Mouse (Mus musculus) hindbrain, embryonic 12.5 days (tissue): ENCODE data around the gene Mrm1. TPM values are rescaled to one million over a fixed set of nuclear protein-coding genes. Genes with fewer than 3 reads are reported as not detected.

Experiments
- ATAC-seq: fragments of 200-750 bp; cut with Nextera tagmentation; 2 replicates; pipeline ENCODE4 v1.8.0; 2017; ENCODE audit warnings: moderate TSS enrichment; ENCODE audit not compliant: low FRiP score
- H3K27ac ChIP-seq: fragments of 300-500 bp; sonication (generic); 2 replicates; pipeline ENCODE4 v1.5.1; 2016; ENCODE audit warnings: mild to moderate bottlenecking
- H3K27me3 ChIP-seq: fragments of 300-500 bp; sonication (generic); 2 replicates; pipeline ENCODE4 v1.6.1; 2016; ENCODE audit warnings: mild to moderate bottlenecking
- H3K36me3 ChIP-seq: fragments of 300-500 bp; sonication (generic); 2 replicates; pipeline ENCODE4 v1.6.1; 2016; ENCODE audit warnings: mild to moderate bottlenecking
- H3K4me1 ChIP-seq: fragments of 300-500 bp; sonication (generic); 2 replicates; pipeline ENCODE4 v1.6.1; 2016
- H3K4me2 ChIP-seq: fragments of 300-500 bp; sonication (generic); replicated peaks from 2 replicates; pipeline ENCODE4 v1.6.1; 2016; ENCODE audit warnings: mild to moderate bottlenecking
- H3K4me3 ChIP-seq: fragments of 300-500 bp; sonication (generic); 2 replicates; pipeline ENCODE4 v1.5.1; 2016; ENCODE audit warnings: mild to moderate bottlenecking
- H3K9ac ChIP-seq: fragments of 300-500 bp; sonication (generic); 2 replicates; pipeline ENCODE4 v1.6.1; 2016; ENCODE audit warnings: mild to moderate bottlenecking, moderate library complexity
- H3K9me3 ChIP-seq: fragments of 300-500 bp; sonication (generic); replicated peaks from 2 replicates; pipeline ENCODE4 v1.6.1; 2016; ENCODE audit warnings: mild to moderate bottlenecking
- WGBS: fragments of 180-500 bp; shearing (Covaris S2); methylation state at CpG from one replicate; pipeline ENCODE4 v1.1.7; 2016; 5-methylcytosine and 5-hydroxymethylcytosine counted together
- polyA plus RNA-seq: library from polyadenylated mRNA; unstranded; fragments of >200 nt; fragmentation: Nextera tagmentation; extraction: Ambion mirVana; gene quantifications from 2 replicates; pipeline ENCODE4 v1.2.1, GENCODE M21; 2016

The Mrm1 gene
- polyA plus RNA-seq, 1 experiment from 2014 or later = 7.9 TPM

GRCm38 (mm10) chr11:84797026-84797425 is 22.3 kb downstream of the Mrm1 start:
- Histone ChIP-seq H3K4me2 (0 out of 2 replicates have a peak overlapping the region, but pooled peaks have one; percentile 6), H3K9me3 (no peaks in the 10 kb centered on the region; the same call in 1 of the 2 replicates), H3K36me3 (no peaks in the 10 kb centered on the region), H3K27me3 (peaks cover 3% of the 10 kb centered on the region), H3K4me3 (no peak overlapping the region), H3K27ac (0 out of 2 replicates have a peak overlapping the region, but pooled peaks have one; percentile 0), H3K4me1 (peaks cover 12% of the 10 kb centered on the region), H3K9ac (no peak overlapping the region)
- ATAC-seq = no peak
- WGBS = 26% methylated on average over 10 of the region's 10 CpGs

DNA sequence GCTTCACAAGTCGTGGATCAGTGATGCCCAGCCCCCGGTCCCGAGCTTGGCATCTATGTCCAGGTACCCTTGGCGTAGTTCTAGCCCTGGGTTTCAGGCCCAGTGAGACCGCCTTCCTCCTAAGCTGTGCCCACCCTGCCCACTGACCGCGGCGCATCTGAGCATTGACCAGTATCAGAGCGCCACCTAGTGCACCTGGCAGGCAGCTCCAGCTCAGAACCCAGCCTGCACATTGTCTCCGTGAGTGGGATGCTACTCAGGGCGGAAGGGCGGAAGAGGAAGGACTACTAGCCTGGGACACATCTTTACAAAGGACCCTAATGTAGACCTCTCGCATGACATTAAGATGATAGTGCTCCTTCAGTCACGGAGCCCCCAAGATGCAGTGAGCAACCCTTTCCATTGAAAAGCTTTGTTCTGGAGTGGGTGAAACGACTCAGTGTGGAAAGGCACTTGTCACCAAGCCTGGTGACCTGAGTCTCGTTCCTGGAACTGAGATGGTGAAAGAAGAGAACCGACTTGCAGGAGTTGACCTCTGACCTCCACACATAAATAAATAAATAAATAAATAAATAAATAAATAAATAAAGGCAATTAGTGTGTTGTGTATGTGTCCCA is 24.7 kb downstream of the Mrm1 start:
- no peak overlapping the region for H3K4me3 ChIP-seq
- peak overlapping the region; percentile 45; the same call in 1 of the 2 replicates for H3K9ac ChIP-seq
- peak; percentile 83 for ATAC-seq
- no peaks in the 10 kb centered on the region; the same call in 1 of the 2 replicates for H3K9me3 ChIP-seq
- peak overlapping the region; percentile 38 for H3K4me2 ChIP-seq
- 9% methylated on average over 17 of the region's 17 CpGs for WGBS
- peaks cover 9% of the 10 kb centered on the region; the same call in 1 of the 2 replicates for H3K27me3 ChIP-seq
- no peak overlapping the region for H3K27ac ChIP-seq
- peaks cover 12% of the 10 kb centered on the region for H3K4me1 ChIP-seq
- no peaks in the 10 kb centered on the region for H3K36me3 ChIP-seq

DNA sequence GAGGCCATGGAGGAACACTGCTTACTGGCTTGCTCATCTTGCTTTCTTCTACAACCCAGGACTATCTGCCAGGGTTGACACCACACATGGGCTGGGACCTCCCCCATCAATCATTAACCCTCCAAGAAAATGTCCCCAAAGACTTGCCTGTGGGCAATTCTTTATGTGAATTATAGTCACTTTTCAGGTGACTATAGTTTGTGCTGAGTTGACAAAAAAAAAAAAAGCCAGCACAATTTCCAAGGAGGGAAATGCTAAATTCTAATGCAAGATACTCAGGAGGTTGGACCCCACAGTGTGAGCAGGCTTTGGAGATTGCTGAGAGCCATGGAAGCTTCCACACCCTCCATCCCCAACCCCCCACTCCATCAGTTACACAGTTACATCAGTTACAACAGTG is 25.8 kb downstream of the Mrm1 start:
- Histone ChIP-seq H3K27ac (no peak overlapping the region), H3K4me3 (no peak overlapping the region), H3K36me3 (no peaks in the 10 kb centered on the region), H3K9ac (no peak overlapping the region), H3K27me3 (peaks cover 12% of the 10 kb centered on the region; the same call in 1 of the 2 replicates), H3K4me2 (no peak overlapping the region), H3K9me3 (no peaks in the 10 kb centered on the region; the same call in 1 of the 2 replicates), H3K4me1 (peaks cover 18% of the 10 kb centered on the region)
- ATAC-seq = no peak

DNA sequence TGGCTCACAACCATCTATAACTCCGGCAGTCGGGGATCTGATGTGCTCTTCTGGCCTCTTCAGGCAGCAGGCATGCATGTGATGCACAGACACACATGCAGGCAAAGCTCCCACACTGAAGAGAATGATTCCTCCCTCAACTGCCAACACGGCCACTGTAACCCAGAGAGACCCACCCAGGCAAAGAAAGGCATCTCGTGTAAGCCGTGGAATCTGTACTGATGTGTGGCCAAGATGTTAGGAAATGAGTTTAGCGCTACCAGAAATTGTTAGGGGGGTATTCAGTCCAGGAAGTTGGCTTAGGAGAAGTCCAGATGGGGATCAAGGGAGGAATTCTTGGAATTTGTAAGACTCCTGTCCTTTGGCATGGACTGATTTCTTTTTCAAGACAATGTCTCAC is 28.9 kb downstream of the Mrm1 start:
- Histone ChIP-seq H3K27me3 (peaks cover 12% of the 10 kb centered on the region; the same call in 1 of the 2 replicates), H3K4me2 (no peak overlapping the region), H3K4me1 (peaks cover 11% of the 10 kb centered on the region), H3K9me3 (no peaks in the 10 kb centered on the region; the same call in 1 of the 2 replicates), H3K9ac (no peak overlapping the region), H3K4me3 (no peak overlapping the region), H3K27ac (no peak overlapping the region), H3K36me3 (no peaks in the 10 kb centered on the region)
- WGBS = 53% methylated on average over 6 of the region's 6 CpGs
- ATAC-seq = no peak

DNA sequence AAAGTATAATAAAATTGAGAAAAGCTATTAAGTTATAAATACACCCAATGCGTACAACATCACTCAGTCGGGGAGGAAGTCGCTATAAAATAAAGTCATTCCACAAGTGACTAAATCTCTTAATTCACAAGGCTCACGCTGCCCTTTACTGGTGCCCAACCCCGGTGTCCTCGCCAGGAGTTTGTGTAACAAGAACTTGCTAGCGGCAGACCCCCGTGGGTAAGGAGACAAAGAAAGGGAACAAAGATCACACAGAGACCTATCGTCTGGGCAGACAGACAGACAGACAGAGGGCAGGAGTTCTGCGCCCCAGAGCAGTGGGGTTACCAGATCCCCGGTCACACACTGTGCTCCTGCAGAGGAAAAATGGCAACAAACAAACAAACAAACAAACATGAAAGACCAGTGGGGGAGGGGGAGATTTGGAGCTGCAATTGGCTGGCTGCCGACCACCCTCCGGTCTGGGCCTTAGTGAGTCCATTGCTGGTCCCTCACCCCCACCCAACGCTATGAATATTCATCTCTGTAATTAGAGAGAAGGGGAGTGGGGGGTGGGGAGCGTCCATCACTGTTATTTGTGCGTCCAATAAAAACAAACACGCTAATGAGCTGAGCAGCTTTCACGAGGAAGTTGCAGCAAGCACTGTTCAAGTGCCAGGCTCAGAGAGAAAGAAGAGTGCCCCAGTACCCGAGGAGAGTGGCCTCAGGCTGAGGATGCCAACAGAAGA is 39.0 kb downstream of the Mrm1 start:
- 3% methylated on average over 19 of the region's 19 CpGs for WGBS
- peak; percentile 62 for ATAC-seq
- Histone ChIP-seq H3K27me3 (peaks cover 39% of the 10 kb centered on the region), H3K4me3 (no peak overlapping the region), H3K27ac (no peak overlapping the region), H3K9ac (no peak overlapping the region), H3K36me3 (no peaks in the 10 kb centered on the region), H3K9me3 (no peaks in the 10 kb centered on the region), H3K4me1 (peaks cover 24% of the 10 kb centered on the region), H3K4me2 (peak overlapping the region; percentile 37)

DNA sequence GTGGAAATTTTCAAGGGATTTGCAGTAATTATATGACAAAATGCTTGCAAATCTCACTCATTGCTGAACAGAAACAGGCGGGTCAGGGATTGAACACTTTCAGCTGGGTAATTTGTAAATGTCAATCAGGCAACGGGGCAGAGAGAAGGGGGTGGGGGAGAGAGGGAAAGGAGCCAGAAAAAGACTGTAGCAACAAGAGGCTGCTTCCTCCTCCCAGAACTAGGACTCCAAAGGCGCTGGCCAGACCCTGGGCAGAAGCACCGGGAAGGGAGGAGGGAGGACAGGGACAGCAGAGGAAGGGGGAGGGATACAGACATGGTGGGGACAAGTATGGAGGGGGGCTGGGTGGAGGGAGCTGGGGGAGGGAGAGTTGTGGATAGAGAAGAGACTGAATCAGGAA is 43.8 kb downstream of the Mrm1 start:
- Histone ChIP-seq H3K4me2 (no peak overlapping the region; the same call in 1 of the 2 replicates), H3K4me3 (no peak overlapping the region), H3K27ac (peak overlapping the region; percentile 80), H3K9ac (no peak overlapping the region; the same call in 1 of the 2 replicates), H3K27me3 (peaks cover 32% of the 10 kb centered on the region), H3K36me3 (no peaks in the 10 kb centered on the region), H3K4me1 (peaks cover 53% of the 10 kb centered on the region), H3K9me3 (no peaks in the 10 kb centered on the region)
- ATAC-seq = peak; percentile 55
- 2% methylated on average over 4 of the region's 4 CpGs for WGBS

GRCm38 (mm10) chr11:84774870-84775514 is 44.3 kb downstream of the Mrm1 start:
- 45% methylated on average over 13 of the region's 13 CpGs for WGBS
- no peak overlapping the region for H3K4me3 ChIP-seq
- H3K4me2 ChIP-seq = no peak overlapping the region; the same call in 1 of the 2 replicates
- peak; percentile 50; the same call in 1 of the 2 replicates for ATAC-seq
- no peak overlapping the region for H3K9ac ChIP-seq
- peaks cover 29% of the 10 kb centered on the region for H3K27me3 ChIP-seq
- no peaks in the 10 kb centered on the region for H3K36me3 ChIP-seq
- no peaks in the 10 kb centered on the region for H3K9me3 ChIP-seq
- H3K27ac ChIP-seq = peak overlapping the region; percentile 80
- peaks cover 49% of the 10 kb centered on the region for H3K4me1 ChIP-seq

- no peak for ATAC-seq
- Histone ChIP-seq H3K27ac (peak overlapping the region; percentile 25), H3K9me3 (no peaks in the 10 kb centered on the region), H3K9ac (no peak overlapping the region), H3K4me1 (peaks cover 66% of the 10 kb centered on the region), H3K4me3 (no peak overlapping the region), H3K27me3 (peaks cover 27% of the 10 kb centered on the region), H3K36me3 (no peaks in the 10 kb centered on the region), H3K4me2 (no peak overlapping the region)
- WGBS = 64% methylated on average over 6 of the region's 6 CpGs
These were observed 51.4 kb downstream of the Mrm1 start for GRCm38 (mm10) chr11:84767898-84768297.

GRCm38 (mm10) chr11:84765125-84765524 is 54.2 kb downstream of the Mrm1 start:
- H3K27ac ChIP-seq = peak overlapping the region; percentile 69

DNA sequence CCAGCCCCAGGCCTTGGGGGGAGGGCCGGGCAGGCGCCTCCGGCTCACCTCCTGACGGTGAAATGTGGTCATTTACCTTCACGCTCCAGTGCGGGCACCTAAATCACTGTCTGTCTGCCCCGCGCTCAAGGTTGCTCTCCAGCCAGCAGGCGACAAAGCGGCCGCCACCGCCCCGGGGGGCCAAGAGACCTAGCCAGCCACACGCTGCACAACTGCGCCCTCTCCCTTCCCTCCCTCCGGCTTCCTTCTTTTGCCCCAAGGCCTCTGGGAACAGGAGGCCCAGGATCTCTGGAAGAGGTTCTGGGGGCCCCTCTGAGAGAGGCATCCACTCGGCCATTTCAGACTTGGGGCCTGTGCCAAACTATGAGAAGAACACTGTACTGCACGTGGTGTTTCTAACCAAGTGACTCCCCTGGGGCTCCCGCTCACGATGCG is 54.8 kb downstream of the Mrm1 start:
- H3K36me3 ChIP-seq = no peaks in the 10 kb centered on the region
- H3K9me3 ChIP-seq = no peaks in the 10 kb centered on the region
- H3K4me1 ChIP-seq = peaks cover 68% of the 10 kb centered on the region
- H3K4me3 ChIP-seq = no peak overlapping the region
- peak overlapping the region; percentile 69 for H3K27ac ChIP-seq
- WGBS = 4% methylated on average over 21 of the region's 21 CpGs
- 0 out of 2 replicates have a peak, but pooled peaks have one; percentile 6 for ATAC-seq
- peaks cover 32% of the 10 kb centered on the region for H3K27me3 ChIP-seq
- H3K9ac ChIP-seq = 0 out of 2 replicates have a peak overlapping the region, but pooled peaks have one; percentile 20
- peak overlapping the region; percentile 33 for H3K4me2 ChIP-seq

More at GRCm38 (mm10) chr11:84765125-84765524, 54.2 kb downstream of the Mrm1 start:
- Histone ChIP-seq H3K4me3 (no peak overlapping the region), H3K4me2 (peak overlapping the region; percentile 33; the same call in 1 of the 2 replicates), H3K4me1 (peaks cover 63% of the 10 kb centered on the region), H3K27me3 (peaks cover 34% of the 10 kb centered on the region), H3K9me3 (no peaks in the 10 kb centered on the region), H3K9ac (no peak overlapping the region; the same call in 1 of the 2 replicates), H3K36me3 (no peaks in the 10 kb centered on the region)
- WGBS = 27% methylated on average over 5 of the region's 5 CpGs
- ATAC-seq = no peak

DNA sequence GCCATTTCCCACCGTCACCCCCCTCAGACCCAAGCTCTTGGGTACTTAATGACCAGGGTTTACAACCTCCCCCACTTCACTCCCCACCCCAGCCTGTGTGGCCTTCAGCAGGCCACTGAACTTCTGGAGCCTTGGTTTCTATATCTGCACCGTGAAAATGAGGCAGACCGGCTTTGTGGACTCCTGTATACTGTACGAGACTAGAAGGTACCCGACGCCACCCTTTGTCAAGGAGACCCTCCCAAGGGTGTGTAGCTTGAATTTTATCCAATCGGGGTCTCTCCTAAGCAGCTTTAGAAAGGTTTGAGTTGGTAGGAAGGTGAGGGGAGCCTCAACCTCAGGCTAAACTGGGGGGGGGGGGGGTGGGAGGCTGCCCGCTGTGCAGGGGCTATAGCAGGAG is 55.2 kb downstream of the Mrm1 start:
- WGBS = 13% methylated on average over 8 of the region's 8 CpGs
- 0 out of 2 replicates have a peak overlapping the region, but pooled peaks have one; percentile 20 for H3K9ac ChIP-seq
- H3K4me2 ChIP-seq = peak overlapping the region; percentile 33
- no peak overlapping the region for H3K4me3 ChIP-seq
- peak overlapping the region; percentile 69 for H3K27ac ChIP-seq
- H3K9me3 ChIP-seq = no peaks in the 10 kb centered on the region
- H3K4me1 ChIP-seq = peaks cover 73% of the 10 kb centered on the region
- no peaks in the 10 kb centered on the region for H3K36me3 ChIP-seq
- 0 out of 2 replicates have a peak, but pooled peaks have one; percentile 1 for ATAC-seq
- peaks cover 32% of the 10 kb centered on the region for H3K27me3 ChIP-seq
